Mouse (Mus musculus) stomach, embryonic 16.5 days (tissue): ENCODE measurements around the gene Samsn1. TPM values are rescaled to one million over a fixed set of nuclear protein-coding genes. Genes with fewer than 3 reads are reported as not detected.

Experiments used
- ATAC-seq: fragments of 200-750 bp; cut with Nextera tagmentation; 2 replicates; pipeline ENCODE4 v1.8.0; 2017; ENCODE audit warnings: moderate number of reproducible peaks, moderate TSS enrichment; ENCODE audit not compliant: insufficient read depth, low FRiP score
- H3K27ac ChIP-seq: fragments of 300-500 bp; sonication (generic); 2 replicates; pipeline ENCODE4 v1.5.1; 2014; ENCODE audit warnings: low read length
- H3K27me3 ChIP-seq: fragments of 300-500 bp; sonication (generic); 2 replicates; pipeline ENCODE4 v1.6.1; 2014; ENCODE audit warnings: low read length, control low read depth, mixed read lengths; ENCODE audit not compliant: control insufficient read depth, insufficient read depth
- H3K36me3 ChIP-seq: fragments of 300-500 bp; sonication (generic); 2 replicates; pipeline ENCODE4 v1.6.1; 2014; ENCODE audit warnings: low read length; ENCODE audit not compliant: control insufficient read depth, insufficient read depth
- H3K4me1 ChIP-seq: fragments of 300-500 bp; sonication (generic); 2 replicates; pipeline ENCODE4 v1.6.1; 2014; ENCODE audit warnings: low read length, control low read depth, mixed read lengths; ENCODE audit not compliant: control insufficient read depth, insufficient read depth
- H3K4me2 ChIP-seq: fragments of 300-500 bp; sonication (generic); 2 replicates; pipeline ENCODE4 v1.6.1; 2014; ENCODE audit warnings: low read depth, low read length, mixed read lengths
- H3K4me3 ChIP-seq: fragments of 300-500 bp; sonication (generic); replicated peaks from 2 replicates; pipeline ENCODE4 v1.5.1; 2014; ENCODE audit warnings: mild to moderate bottlenecking, low read length
- H3K9ac ChIP-seq: fragments of 300-500 bp; sonication (generic); 2 replicates; pipeline ENCODE4 v1.6.1; 2014; ENCODE audit warnings: low read length
- H3K9me3 ChIP-seq: fragments of 300-500 bp; sonication (generic); replicated peaks from 2 replicates; pipeline ENCODE4 v1.6.1; 2016; ENCODE audit warnings: low read length, control low read depth; ENCODE audit not compliant: control insufficient read depth
- WGBS: fragments of 180-500 bp; shearing (Covaris S2); extraction: QIAGEN DNeasy Blood & Tissue Kit; methylation state at CpG from one replicate; pipeline ENCODE4 v1.1.7; 2014; 5-methylcytosine and 5-hydroxymethylcytosine counted together
- polyA plus RNA-seq: library from polyadenylated mRNA; unstranded; fragments of >200 nt; fragmentation: Nextera tagmentation; extraction: Ambion mirVana; gene quantifications from 2 replicates; pipeline ENCODE4 v1.2.1, GENCODE M21; 2015

Gene Samsn1
- polyA plus RNA-seq, 1 experiment from 2014 or later: 4.6 TPM

GRCm38 (mm10) chr16:75874508-75874907 lies 147.6 kb downstream of the Samsn1 start:
- Histone ChIP-seq H3K9me3 (no peaks in the 10 kb centered on the region), H3K4me1 (no peaks in the 10 kb centered on the region), H3K36me3 (no peaks in the 10 kb centered on the region), H3K9ac (no peak overlapping the region), H3K4me3 (no peak overlapping the region), H3K4me2 (no peak overlapping the region), H3K27ac (no peak overlapping the region), H3K27me3 (no peaks in the 10 kb centered on the region)
- 78% methylated on average over 2 of the region's 2 CpGs for WGBS
- ATAC-seq: no peak

DNA sequence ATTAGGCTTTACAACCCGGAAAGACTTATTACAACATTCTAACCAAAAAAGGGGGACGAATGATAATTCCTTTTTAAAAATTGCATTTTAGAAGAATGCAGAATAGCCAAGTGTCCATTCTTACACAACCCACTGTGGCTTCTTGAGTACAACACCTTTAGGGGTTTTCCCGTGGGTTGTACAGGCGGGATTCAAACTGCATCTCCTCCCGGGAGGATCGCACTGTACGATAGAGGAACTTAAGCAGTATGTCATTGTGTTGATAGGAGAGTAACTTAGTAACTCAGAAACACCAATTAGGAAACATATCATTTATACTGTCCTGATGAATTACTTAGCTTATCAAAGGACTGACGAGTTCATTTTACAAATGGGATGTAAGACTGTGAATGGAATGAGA lies 149.8 kb downstream of the Samsn1 start:
- no peaks in the 10 kb centered on the region for H3K27me3 ChIP-seq
- no peak overlapping the region for H3K4me2 ChIP-seq
- H3K27ac ChIP-seq: no peak overlapping the region
- no peak overlapping the region for H3K4me3 ChIP-seq
- no peak overlapping the region for H3K9ac ChIP-seq
- ATAC-seq: no peak
- H3K4me1 ChIP-seq: no peaks in the 10 kb centered on the region
- no peaks in the 10 kb centered on the region for H3K36me3 ChIP-seq
- WGBS: 86% methylated on average over 8 of the region's 8 CpGs
- no peaks in the 10 kb centered on the region for H3K9me3 ChIP-seq

DNA sequence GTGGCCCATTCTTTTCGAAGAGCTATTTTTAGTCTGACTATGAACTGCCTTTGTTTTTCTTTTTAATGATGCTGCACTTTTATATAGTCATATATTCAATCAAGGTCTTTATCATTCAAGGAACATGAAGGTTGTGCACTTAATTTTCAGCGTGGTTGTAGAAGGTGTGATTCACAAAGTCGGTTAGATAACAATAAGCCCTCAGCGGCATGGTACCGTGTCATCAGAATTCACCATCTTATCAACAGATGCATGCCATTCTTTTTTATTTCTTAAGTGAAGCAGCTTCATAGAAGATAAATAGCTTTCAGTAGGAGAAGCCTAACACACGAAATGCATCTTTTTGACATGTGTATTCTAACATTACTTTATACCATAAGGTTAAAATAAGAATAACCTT lies 154.7 kb downstream of the Samsn1 start:
- Histone ChIP-seq H3K9ac (no peak overlapping the region), H3K27ac (no peak overlapping the region), H3K4me3 (no peak overlapping the region), H3K36me3 (no peaks in the 10 kb centered on the region), H3K4me2 (no peak overlapping the region), H3K9me3 (no peaks in the 10 kb centered on the region), H3K4me1 (no peaks in the 10 kb centered on the region), H3K27me3 (no peaks in the 10 kb centered on the region)
- 74% methylated on average over 6 of the region's 6 CpGs for whole genome bisulfite sequencing
- no peak for ATAC-seq

DNA sequence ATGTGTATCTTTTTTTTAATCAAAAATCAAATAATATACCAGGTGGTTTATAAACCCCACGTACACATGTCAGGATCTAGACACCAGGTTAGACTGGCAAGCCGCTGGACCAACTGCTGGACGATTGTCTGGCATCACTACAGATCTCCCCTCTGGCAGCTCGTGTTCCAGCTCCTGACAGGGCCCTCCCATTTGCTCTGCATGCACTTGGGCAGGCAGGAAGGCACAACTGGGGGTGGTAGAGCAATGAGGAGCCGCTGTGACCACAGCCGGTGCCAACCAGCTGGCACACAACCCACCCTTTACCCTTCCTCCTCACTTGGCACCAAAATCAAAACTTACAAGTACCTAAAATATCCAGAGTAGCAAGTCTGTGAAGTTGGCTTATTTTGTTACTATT lies 156.6 kb downstream of the Samsn1 start:
- no peak overlapping the region for H3K4me2 ChIP-seq
- WGBS: 77% methylated on average over 6 of the region's 6 CpGs
- no peak overlapping the region for H3K9ac ChIP-seq
- no peaks in the 10 kb centered on the region for H3K9me3 ChIP-seq
- no peaks in the 10 kb centered on the region for H3K36me3 ChIP-seq
- no peaks in the 10 kb centered on the region for H3K4me1 ChIP-seq
- no peak overlapping the region for H3K27ac ChIP-seq
- H3K27me3 ChIP-seq: no peaks in the 10 kb centered on the region
- no peak for ATAC-seq
- no peak overlapping the region for H3K4me3 ChIP-seq

- no peak for ATAC-seq
- Histone ChIP-seq H3K9me3 (no peaks in the 10 kb centered on the region), H3K4me2 (no peak overlapping the region), H3K4me3 (no peak overlapping the region), H3K9ac (no peak overlapping the region), H3K36me3 (no peaks in the 10 kb centered on the region), H3K27ac (no peak overlapping the region), H3K27me3 (no peaks in the 10 kb centered on the region), H3K4me1 (no peaks in the 10 kb centered on the region)
- 56% methylated on average over 2 of the region's 2 CpGs for WGBS
Observed at GRCm38 (mm10) chr16:75864673-75865072, 157.4 kb downstream of the Samsn1 start.

DNA sequence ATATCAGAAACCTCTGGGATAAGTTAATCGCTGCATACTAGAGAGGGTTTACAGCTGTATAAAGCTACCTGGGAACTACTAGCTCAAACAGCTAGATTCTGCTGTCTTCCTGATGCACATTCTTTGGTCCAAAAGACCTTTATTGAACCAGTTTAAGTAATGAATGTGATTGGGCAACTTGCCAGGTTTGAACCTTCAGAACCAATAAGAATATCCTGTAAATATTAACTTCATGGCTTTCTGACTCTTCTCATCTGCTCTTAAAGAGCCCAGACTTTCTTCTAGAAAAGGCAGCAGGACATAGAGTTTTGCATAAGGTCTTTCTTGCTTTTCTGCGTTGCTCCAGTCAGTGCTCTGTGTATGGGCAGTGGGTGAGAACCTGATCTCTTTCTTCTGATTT lies 165.7 kb downstream of the Samsn1 start:
- H3K4me3 ChIP-seq: no peak overlapping the region
- H3K9me3 ChIP-seq: no peaks in the 10 kb centered on the region
- WGBS: 53% methylated on average over 2 of the region's 2 CpGs
- ATAC-seq: no peak
- no peaks in the 10 kb centered on the region for H3K27me3 ChIP-seq
- H3K4me1 ChIP-seq: no peaks in the 10 kb centered on the region
- no peak overlapping the region for H3K4me2 ChIP-seq
- H3K9ac ChIP-seq: no peak overlapping the region
- no peak overlapping the region for H3K27ac ChIP-seq
- H3K36me3 ChIP-seq: no peaks in the 10 kb centered on the region

GRCm38 (mm10) chr16:75855402-75855801 lies 166.7 kb downstream of the Samsn1 start:
- Histone ChIP-seq H3K9me3 (no peaks in the 10 kb centered on the region), H3K9ac (no peak overlapping the region), H3K27me3 (no peaks in the 10 kb centered on the region), H3K4me2 (no peak overlapping the region), H3K36me3 (no peaks in the 10 kb centered on the region), H3K4me1 (no peaks in the 10 kb centered on the region), H3K4me3 (no peak overlapping the region), H3K27ac (no peak overlapping the region)
- WGBS: 68% methylated on average over 7 of the region's 7 CpGs
- ATAC-seq: no peak

DNA sequence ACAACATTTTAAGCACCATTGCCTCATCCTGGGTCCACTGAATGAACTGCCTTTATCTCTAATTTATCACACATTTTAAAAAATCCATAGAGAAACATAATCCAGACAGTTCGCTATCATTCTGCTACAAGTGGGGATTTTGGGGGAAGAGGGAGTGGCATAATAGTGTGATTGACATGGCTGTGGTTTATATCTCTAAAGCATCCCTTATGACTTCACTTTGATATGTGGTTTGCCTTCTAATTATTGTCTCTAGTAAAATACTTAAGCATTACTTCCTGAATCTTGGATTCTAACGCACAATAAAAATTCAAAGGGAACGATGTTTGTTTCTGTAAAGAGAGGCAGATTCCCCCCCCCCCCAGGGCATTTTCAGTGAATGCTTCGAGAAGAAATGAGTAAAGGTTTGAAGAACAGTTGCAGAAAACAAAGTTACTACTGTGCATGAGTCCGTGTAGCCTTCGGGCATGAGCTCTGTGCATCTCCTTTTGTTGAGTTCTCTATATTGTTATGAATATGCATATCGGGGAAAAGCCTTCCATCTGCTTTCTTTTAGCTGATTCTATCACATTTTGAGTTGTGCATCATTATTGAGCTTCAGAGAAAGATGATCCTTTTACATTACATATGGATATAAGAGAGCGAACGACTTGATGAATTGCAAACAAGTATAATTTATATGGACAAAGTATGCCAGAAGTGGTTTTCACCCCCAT lies 168.4 kb downstream of the Samsn1 start:
- WGBS: 89% methylated on average over 9 of the region's 9 CpGs
- Histone ChIP-seq H3K4me1 (no peaks in the 10 kb centered on the region), H3K27me3 (no peaks in the 10 kb centered on the region), H3K4me3 (no peak overlapping the region), H3K36me3 (no peaks in the 10 kb centered on the region), H3K9me3 (no peaks in the 10 kb centered on the region), H3K4me2 (no peak overlapping the region), H3K9ac (no peak overlapping the region), H3K27ac (no peak overlapping the region)
- no peak for ATAC-seq

- no peak overlapping the region for H3K27ac ChIP-seq
- H3K9me3 ChIP-seq: no peaks in the 10 kb centered on the region
- H3K4me2 ChIP-seq: no peak overlapping the region
- no peaks in the 10 kb centered on the region for H3K36me3 ChIP-seq
- no peak overlapping the region for H3K9ac ChIP-seq
- H3K4me3 ChIP-seq: no peak overlapping the region
- no peak for ATAC-seq
- 70% methylated on average over 2 of the region's 2 CpGs for WGBS
- H3K27me3 ChIP-seq: no peaks in the 10 kb centered on the region
- H3K4me1 ChIP-seq: no peaks in the 10 kb centered on the region
Observed at GRCm38 (mm10) chr16:75852485-75852884, 169.6 kb downstream of the Samsn1 start.
